Mouse (Mus musculus) adrenal gland, postnatal 36 days (tissue): ENCODE data around the gene Ap4m1. TPM values are rescaled to one million over a fixed set of nuclear protein-coding genes. Genes with fewer than 3 reads are reported as not detected.
"Not testable (repeated sequence)": the region's sequence is repeated elsewhere in the genome, so short reads cannot be mapped to it uniquely, and the experiment has no call there.

Experiments
- DNase-seq, 2 experiments: peaks; one replicate each; pipeline ENCODE4 v3.0.0; 2021; ENCODE audit warnings: mixed read lengths in 1 of 2
- microRNA-seq: library from miRNA; unstranded; fragments of <30 nt; microRNA quantifications from one replicate; pipeline ENCODE4 v1.2.0, GENCODE M21; 2021
- total RNA-seq, 2 experiments: library from RNA; stranded (reverse); gene quantifications; 2 replicates each; pipeline ENCODE4 v1.2.3; 2021

Ap4m1 gene
- total RNA-seq, 2 experiments from 2014 or later: 19.1 to 19.7 TPM

GRCm38 (mm10) chr5:138194755-138195345 is 23.0 kb downstream of the Ap4m1 start:
- peak; percentile 43 to 50 for DNase-seq

DNA sequence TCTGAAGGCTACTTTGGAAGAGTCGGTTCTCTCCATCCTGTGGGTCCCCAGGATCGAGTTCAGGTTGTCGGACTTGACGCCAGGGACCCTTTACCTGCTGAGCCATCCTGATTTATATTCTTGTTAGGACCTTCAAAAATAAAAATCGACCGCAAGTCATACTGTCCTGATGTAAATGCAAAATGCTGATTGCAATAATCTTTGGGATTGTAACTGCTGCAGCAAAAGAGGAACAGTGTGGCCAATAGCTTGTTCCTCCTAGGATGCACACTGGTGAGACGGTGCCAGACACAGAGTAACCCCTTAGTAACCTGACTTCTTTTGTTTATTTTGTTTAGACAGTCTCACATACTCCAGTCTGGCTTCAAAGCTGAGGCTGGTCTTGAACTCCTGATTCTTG is 23.7 kb downstream of the Ap4m1 start:
- DNase-seq: no peak

GRCm38 (mm10) chr5:138199576-138199975 is 27.8 kb downstream of the Ap4m1 start:
- DNase-seq: peak; percentile 44 to 62

DNA sequence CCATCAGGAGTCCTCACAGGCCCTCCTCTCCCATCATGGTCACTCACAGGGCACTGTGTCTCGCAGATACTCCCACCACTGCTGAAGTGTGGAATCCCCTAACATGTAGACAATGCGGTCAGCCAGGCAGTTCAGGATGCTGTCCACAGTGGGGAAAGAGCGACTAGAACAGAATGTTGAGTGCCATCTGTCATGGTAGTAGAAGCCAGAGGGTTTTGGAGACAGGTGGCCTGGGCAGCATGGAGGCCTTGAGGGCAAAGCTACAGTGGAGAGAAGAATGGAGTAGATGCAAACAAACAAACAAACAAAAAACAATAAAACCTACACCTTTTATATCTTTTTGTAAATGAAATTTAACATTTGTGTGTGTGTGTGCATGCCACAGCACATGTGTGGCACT is 30.3 kb downstream of the Ap4m1 start:
- no peak for DNase-seq

GRCm38 (mm10) chr5:138207253-138207652 is 35.5 kb downstream of the Ap4m1 start:
- peak; percentile 17 to 39 for DNase-seq

DNA sequence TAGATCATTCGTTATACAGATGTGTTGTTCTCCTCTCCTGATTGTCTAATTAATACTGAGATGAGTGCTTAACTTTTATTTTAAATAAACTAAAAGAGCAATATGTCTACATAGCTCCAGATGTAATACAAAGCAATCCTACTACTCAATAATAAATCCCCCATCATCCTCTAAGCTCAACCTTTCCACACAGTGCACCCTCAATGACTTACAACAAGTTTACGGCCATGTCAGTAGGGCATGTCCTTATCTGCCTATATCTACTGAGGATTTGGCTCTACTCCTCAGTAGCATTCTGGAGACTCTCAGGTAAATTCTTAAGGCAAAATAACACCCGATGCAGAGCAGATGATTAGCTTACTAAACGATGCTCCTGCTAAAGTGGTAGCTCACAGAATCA is 36.1 kb downstream of the Ap4m1 start:
- no peak for DNase-seq

DNA sequence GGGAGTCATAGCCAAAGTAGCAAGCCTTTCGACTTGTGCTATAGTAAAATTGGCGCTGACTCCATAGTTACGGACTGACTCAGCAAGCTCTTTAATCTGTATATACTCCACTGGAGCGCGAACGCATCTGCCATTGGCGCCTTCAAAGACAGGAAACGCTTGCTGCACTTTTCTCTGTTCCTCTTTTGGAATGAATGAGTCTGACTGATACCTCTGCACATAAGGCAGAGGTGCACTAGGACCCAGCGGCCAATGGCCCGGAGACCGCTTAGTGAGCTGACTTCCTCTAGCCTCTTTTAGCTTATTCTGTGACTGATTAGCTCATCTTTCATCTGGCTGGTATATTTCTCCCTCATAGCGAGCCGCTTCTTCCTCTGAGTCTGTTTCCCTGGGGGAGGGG is 44.8 kb downstream of the Ap4m1 start:
- DNase-seq: not testable (repeated sequence)

GRCm38 (mm10) chr5:138219864-138220263 is 48.1 kb downstream of the Ap4m1 start:
- DNase-seq: no peak

DNA sequence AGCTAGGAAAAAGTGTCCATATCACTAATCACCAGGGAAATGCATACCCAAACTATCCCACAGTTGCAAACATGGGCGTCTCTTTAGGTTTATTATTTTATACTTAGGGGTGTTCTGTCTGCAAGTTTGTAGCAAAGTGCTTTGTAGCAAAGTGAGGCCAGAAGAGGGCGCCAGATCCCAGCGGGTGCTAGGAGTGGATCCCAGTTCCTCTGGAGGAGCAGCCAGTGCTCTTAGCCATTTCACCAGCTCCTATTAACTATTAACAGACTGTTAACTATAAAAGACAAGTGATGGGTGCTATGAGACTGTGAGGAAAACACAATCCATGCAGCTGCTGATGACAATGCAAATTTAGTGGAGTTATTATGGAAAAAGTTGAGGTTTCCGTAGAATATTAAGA is 50.3 kb downstream of the Ap4m1 start:
- peak; percentile 93 to 94 for DNase-seq

GRCm38 (mm10) chr5:138223287-138223686 is 51.5 kb downstream of the Ap4m1 start:
- no peak for DNase-seq

GRCm38 (mm10) chr5:138225700-138226099 is 53.9 kb downstream of the Ap4m1 start, which contains the start of gene Nxpe5:
Nxpe5 (plus strand) TSS chr5:138225898.
- no peak for DNase-seq

DNA sequence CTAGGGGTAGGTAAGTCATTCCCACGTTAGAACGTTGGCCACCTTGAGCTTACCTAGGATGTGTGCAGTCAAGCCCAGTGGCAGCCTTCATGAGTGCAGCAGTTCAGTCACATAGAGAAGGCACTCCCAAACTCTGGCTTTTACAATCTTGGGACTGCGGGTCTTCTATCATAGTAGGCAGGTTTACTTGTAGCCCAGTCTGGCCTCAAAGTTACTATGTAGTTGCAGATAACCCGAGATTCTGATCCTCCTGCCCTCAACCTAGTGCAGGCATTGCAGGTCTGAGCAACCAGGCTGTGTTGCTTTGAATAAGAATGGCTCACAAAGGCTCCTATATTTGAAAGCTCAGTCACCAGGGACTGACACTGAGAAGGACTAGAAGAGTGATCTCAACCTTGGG is 54.7 kb downstream of the Ap4m1 start:
- DNase-seq: no peak

- DNase-seq: no peak
Measured at GRCm38 (mm10) chr5:138227367-138227766, 55.6 kb downstream of the Ap4m1 start.

DNA sequence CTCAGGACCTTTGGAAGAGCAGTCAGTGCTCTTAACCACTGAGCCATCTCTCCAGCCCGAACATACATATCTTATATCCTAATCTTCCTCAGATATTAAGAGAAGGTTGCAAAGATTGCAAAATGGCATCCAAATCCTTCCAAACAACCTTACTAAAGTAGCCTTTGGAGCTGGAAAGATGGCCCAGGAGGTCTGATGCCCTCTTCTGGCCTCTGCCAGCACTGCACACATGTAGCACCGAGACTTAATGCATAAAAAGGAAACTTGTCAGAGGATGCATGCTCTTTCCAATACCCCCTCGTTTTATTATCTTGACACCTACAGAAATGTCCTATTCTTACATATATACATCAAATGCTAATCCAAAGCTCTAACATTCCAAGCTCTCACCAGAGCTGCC is 56.2 kb downstream of the Ap4m1 start:
- DNase-seq: peak; percentile 54 to 69

DNA sequence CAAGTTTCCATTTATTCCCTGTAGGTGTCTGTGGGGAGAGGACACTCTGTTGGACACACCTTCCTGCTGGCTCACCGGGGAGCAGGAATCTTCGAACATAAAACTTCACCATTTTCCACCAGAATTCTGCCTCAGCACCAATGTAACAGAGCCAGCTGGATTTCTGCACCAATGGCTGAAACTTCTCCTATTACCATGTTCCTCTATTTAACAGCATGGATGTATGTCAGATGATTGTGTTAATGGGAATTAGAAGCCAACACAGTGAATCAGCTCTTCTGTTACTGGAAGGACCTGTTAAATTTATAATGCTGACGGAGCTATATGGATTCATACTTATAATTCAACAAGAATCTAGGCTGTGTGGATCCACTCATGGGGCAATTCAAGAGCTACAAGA is 57.7 kb downstream of the Ap4m1 start:
- DNase-seq: no peak

Small RNA genes lying within 50 kb of the gene (microRNA-seq; reads per million reads assigned to microRNA genes)
- gene Mir106b (1,561 reads per million, percentile 83 among the genes with 10 or more reads in this experiment), gene Mir25 (520 reads per million, percentile 71 among the genes with 10 or more reads in this experiment), gene Mir93 (3,970 reads per million, percentile 90 among the genes with 10 or more reads in this experiment)

Other genes starting within 250 kb of the Ap4m1 start
- under 1 TPM; 0.13 to 0.36 TPM for gene Gjc3, start 208.9 kb upstream of the Ap4m1 start, total RNA-seq
- under 1 TPM; 0.49 to 0.79 TPM for gene Azgp1, start 190.5 kb upstream of the Ap4m1 start, total RNA-seq
- not detected for gene Smok3a, start 150.7 kb upstream of the Ap4m1 start, total RNA-seq
- not detected for gene Smok3b, start 150.6 kb upstream of the Ap4m1 start, total RNA-seq
- not detected for gene Smok3c, start 118.8 kb upstream of the Ap4m1 start, total RNA-seq
- gene Zkscan1, start 86.9 kb upstream of the Ap4m1 start, total RNA-seq: 10 to 100 TPM; 36.3 to 41.9 TPM
- 10 to 100 TPM; 15.2 to 16.9 TPM for gene Zscan21, start 55.1 kb upstream of the Ap4m1 start, total RNA-seq
- 10 to 100 TPM; 11.7 to 12.4 TPM for gene Zfp113, start 16.3 kb upstream of the Ap4m1 start, total RNA-seq
- gene Cops6, start 10.9 kb upstream of the Ap4m1 start, total RNA-seq: 100 to 1,000 TPM; 143 to 152 TPM
- 10 to 100 TPM; 33.0 to 34.5 TPM for gene Mcm7, start 420 bp downstream of the Ap4m1 start, total RNA-seq
- 10 to 100 TPM; 41.2 to 47.5 TPM for gene Taf6, start 15.4 kb downstream of the Ap4m1 start, total RNA-seq
- gene Cnpy4, start 15.5 kb downstream of the Ap4m1 start, total RNA-seq: 10 to 100 TPM; 21.5 to 24.7 TPM
- 1 to 10 TPM; 8.5 to 9.2 TPM for gene Mblac1, start 22.3 kb downstream of the Ap4m1 start, total RNA-seq
- under 1 TPM; 0.26 to 0.43 TPM for gene Nxpe5, start 53.9 kb downstream of the Ap4m1 start, total RNA-seq
- gene Lamtor4, start 83.5 kb downstream of the Ap4m1 start, total RNA-seq: 10 to 100 TPM; 76.3 to 99.9 TPM
- gene BC037034, start 92.0 kb downstream of the Ap4m1 start, total RNA-seq: 10 to 100 TPM; 20.6 to 30.4 TPM
- under 1 TPM in 1 of 2 experiments, not detected in 1; 0.17 TPM for gene Gal3st4, start 100.8 kb downstream of the Ap4m1 start, total RNA-seq
- not detected for gene Gm43720, start 108.0 kb downstream of the Ap4m1 start, total RNA-seq
- gene Gpc2, start 108.0 kb downstream of the Ap4m1 start, total RNA-seq: under 1 TPM; 0.26 to 0.36 TPM
- not detected for gene Stag3, start 108.2 kb downstream of the Ap4m1 start, total RNA-seq
- under 1 TPM in 1 of 2 experiments, not detected in 1; 0.36 TPM for gene Pvrig, start 170.0 kb downstream of the Ap4m1 start, total RNA-seq